Mouse (Mus musculus): Measurements from ENCODE around the gene Slc38a6. TPM values are rescaled to one million over a fixed set of nuclear protein-coding genes. Genes with fewer than 3 reads are reported as not detected.

The Slc38a6 gene
- total RNA-seq, 1 experiment from 2014 or later: 5.0 TPM

GRCm38 (mm10) chr12:73350982-73351381 lies 64.4 kb downstream of the Slc38a6 start:
- no peak for ATAC-seq (replicated peaks; ENCODE audit: insufficient number of reproducible peaks, low FRiP score, low TSS enrichment, poor library complexity, severe bottlenecking)

GRCm38 (mm10) chr12:73351746-73352145 lies 65.2 kb downstream of the Slc38a6 start:
- no peak for ATAC-seq (replicated peaks; ENCODE audit: insufficient number of reproducible peaks, low FRiP score, low TSS enrichment, poor library complexity, severe bottlenecking)

- ATAC-seq (replicated peaks; ENCODE audit: insufficient number of reproducible peaks, low FRiP score, low TSS enrichment, poor library complexity, severe bottlenecking): no peak
Measured at GRCm38 (mm10) chr12:73353362-73353761, 66.8 kb downstream of the Slc38a6 start.

- ATAC-seq (replicated peaks; ENCODE audit: insufficient number of reproducible peaks, low FRiP score, low TSS enrichment, poor library complexity, severe bottlenecking): no peak
Measured at GRCm38 (mm10) chr12:73354521-73354920, 67.9 kb downstream of the Slc38a6 start.

- no peak for ATAC-seq (replicated peaks; ENCODE audit: insufficient number of reproducible peaks, low FRiP score, low TSS enrichment, poor library complexity, severe bottlenecking)
Measured at GRCm38 (mm10) chr12:73355084-73355775, 68.7 kb downstream of the Slc38a6 start.

- no peak for ATAC-seq (replicated peaks; ENCODE audit: insufficient number of reproducible peaks, low FRiP score, low TSS enrichment, poor library complexity, severe bottlenecking)
Measured at GRCm38 (mm10) chr12:73356696-73357095, 70.1 kb downstream of the Slc38a6 start.

- ATAC-seq (replicated peaks; ENCODE audit: insufficient number of reproducible peaks, low FRiP score, low TSS enrichment, poor library complexity, severe bottlenecking): no peak
Measured at GRCm38 (mm10) chr12:73357311-73357710, 70.7 kb downstream of the Slc38a6 start.

GRCm38 (mm10) chr12:73357736-73358135 lies 71.2 kb downstream of the Slc38a6 start:
- no peak for ATAC-seq (replicated peaks; ENCODE audit: insufficient number of reproducible peaks, low FRiP score, low TSS enrichment, poor library complexity, severe bottlenecking)

- ATAC-seq (replicated peaks; ENCODE audit: insufficient number of reproducible peaks, low FRiP score, low TSS enrichment, poor library complexity, severe bottlenecking): no peak
Measured at GRCm38 (mm10) chr12:73358640-73359039, 72.1 kb downstream of the Slc38a6 start.

GRCm38 (mm10) chr12:73359520-73359919 lies 72.9 kb downstream of the Slc38a6 start:
- ATAC-seq (replicated peaks; ENCODE audit: insufficient number of reproducible peaks, low FRiP score, low TSS enrichment, poor library complexity, severe bottlenecking): no peak

- ATAC-seq (replicated peaks; ENCODE audit: insufficient number of reproducible peaks, low FRiP score, low TSS enrichment, poor library complexity, severe bottlenecking): no peak
Measured at GRCm38 (mm10) chr12:73361201-73361600, 74.6 kb downstream of the Slc38a6 start.

- no peak for ATAC-seq (replicated peaks; ENCODE audit: insufficient number of reproducible peaks, low FRiP score, low TSS enrichment, poor library complexity, severe bottlenecking)
Measured at GRCm38 (mm10) chr12:73363401-73363800, 76.8 kb downstream of the Slc38a6 start.

- ATAC-seq (replicated peaks; ENCODE audit: insufficient number of reproducible peaks, low FRiP score, low TSS enrichment, poor library complexity, severe bottlenecking): no peak
Measured at GRCm38 (mm10) chr12:73363956-73364355, 77.4 kb downstream of the Slc38a6 start.

GRCm38 (mm10) chr12:73366581-73366980 lies 80.0 kb downstream of the Slc38a6 start:
- no peak for ATAC-seq (replicated peaks; ENCODE audit: insufficient number of reproducible peaks, low FRiP score, low TSS enrichment, poor library complexity, severe bottlenecking)

- ATAC-seq (replicated peaks; ENCODE audit: insufficient number of reproducible peaks, low FRiP score, low TSS enrichment, poor library complexity, severe bottlenecking): no peak
Measured at GRCm38 (mm10) chr12:73367460-73368079, 81.0 kb downstream of the Slc38a6 start.

- ATAC-seq (replicated peaks; ENCODE audit: insufficient number of reproducible peaks, low FRiP score, low TSS enrichment, poor library complexity, severe bottlenecking): no peak
Measured at GRCm38 (mm10) chr12:73368868-73369608, 82.5 kb downstream of the Slc38a6 start.

GRCm38 (mm10) chr12:73370367-73370944 lies 83.9 kb downstream of the Slc38a6 start:
- no peak for ATAC-seq (replicated peaks; ENCODE audit: insufficient number of reproducible peaks, low FRiP score, low TSS enrichment, poor library complexity, severe bottlenecking)

GRCm38 (mm10) chr12:73371132-73371531 lies 84.6 kb downstream of the Slc38a6 start:
- ATAC-seq (replicated peaks; ENCODE audit: insufficient number of reproducible peaks, low FRiP score, low TSS enrichment, poor library complexity, severe bottlenecking): no peak

- no peak for ATAC-seq (replicated peaks; ENCODE audit: insufficient number of reproducible peaks, low FRiP score, low TSS enrichment, poor library complexity, severe bottlenecking)
Measured at GRCm38 (mm10) chr12:73378026-73378425, 91.4 kb downstream of the Slc38a6 start.
